Mouse (Mus musculus) limb, embryonic 15.5 days (tissue): ENCODE measurements around the gene Slc25a53. TPM values are rescaled to one million over a fixed set of nuclear protein-coding genes. Genes with fewer than 3 reads are reported as not detected.
"Not testable (repeated sequence)": the region's sequence is repeated elsewhere in the genome, so short reads cannot be mapped to it uniquely, and the experiment has no call there.

Experiments
- ATAC-seq: fragments of 200-750 bp; cut with Nextera tagmentation; 2 replicates; pipeline ENCODE4 v1.8.0; 2017; ENCODE audit warnings: low read depth, moderate TSS enrichment; ENCODE audit not compliant: insufficient number of reproducible peaks, low FRiP score, low TSS enrichment
- H3K27ac ChIP-seq: fragments of 300-500 bp; sonication (generic); 2 replicates; pipeline ENCODE4 v1.5.1; 2015; ENCODE audit warnings: moderate library complexity, mild to moderate bottlenecking, inconsistent platforms
- H3K27me3 ChIP-seq: fragments of 300-500 bp; sonication (generic); 2 replicates; pipeline ENCODE4 v1.6.1; 2015; ENCODE audit warnings: inconsistent platforms
- H3K36me3 ChIP-seq: fragments of 300-500 bp; sonication (generic); 2 replicates; pipeline ENCODE4 v1.6.1; 2015; ENCODE audit warnings: inconsistent platforms
- H3K4me1 ChIP-seq: fragments of 300-500 bp; sonication (generic); 2 replicates; pipeline ENCODE4 v1.6.1; 2015; ENCODE audit warnings: inconsistent platforms
- H3K4me2 ChIP-seq: fragments of 300-500 bp; sonication (generic); 2 replicates; pipeline ENCODE4 v1.6.1; 2015; ENCODE audit warnings: mild to moderate bottlenecking, inconsistent platforms
- H3K4me3 ChIP-seq: fragments of 300-500 bp; sonication (generic); 2 replicates; pipeline ENCODE4 v1.5.1; 2015; ENCODE audit warnings: mild to moderate bottlenecking, inconsistent platforms
- H3K9ac ChIP-seq: fragments of 300-500 bp; sonication (generic); 2 replicates; pipeline ENCODE4 v1.6.1; 2015; ENCODE audit warnings: inconsistent platforms
- H3K9me3 ChIP-seq: fragments of 300-500 bp; sonication (generic); 2 replicates; pipeline ENCODE4 v1.6.1; 2016; ENCODE audit warnings: inconsistent platforms
- WGBS: fragments of 180-500 bp; shearing (Covaris S2); methylation state at CpG from one replicate; pipeline ENCODE4 v1.1.7; 2015; 5-methylcytosine and 5-hydroxymethylcytosine counted together
- polyA plus RNA-seq: library from polyadenylated mRNA; unstranded; fragments of >200 nt; fragmentation: Nextera tagmentation; extraction: Ambion mirVana; gene quantifications from 2 replicates; pipeline ENCODE4 v1.2.1, GENCODE M21; 2015

Gene Slc25a53
- polyA plus RNA-seq, 1 experiment from 2014 or later: 9.8 TPM

DNA sequence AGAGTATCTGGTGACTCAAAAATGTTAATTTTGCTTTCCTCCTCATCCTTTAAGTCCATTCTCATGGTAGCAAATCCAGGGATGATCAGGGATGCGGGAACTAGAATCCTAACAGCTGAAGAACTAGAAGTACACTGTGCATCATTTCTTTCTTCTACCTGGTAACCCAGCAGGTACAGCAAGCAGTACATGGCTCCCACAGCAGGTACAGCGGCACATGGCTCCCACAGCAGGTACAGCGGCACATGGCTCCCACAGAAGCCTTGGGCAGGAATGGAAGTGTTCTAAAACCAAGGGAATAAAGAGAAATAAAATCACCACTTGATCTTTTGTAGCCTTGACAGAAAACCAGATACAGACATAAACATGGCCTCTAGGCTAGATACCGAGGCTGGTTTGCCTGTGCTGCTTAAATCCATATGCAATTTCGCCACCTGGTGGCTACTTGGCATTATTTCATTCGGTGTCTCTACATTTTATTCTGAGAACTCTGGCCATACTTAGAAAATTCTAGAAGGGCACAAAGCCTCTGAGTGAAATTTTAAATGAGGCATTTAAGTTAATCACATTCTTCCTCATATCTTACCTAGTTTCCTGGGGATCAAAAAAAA lies 22.9 kb downstream of the Slc25a53 start:
- Histone ChIP-seq H3K27ac (no peak overlapping the region), H3K9ac (no peak overlapping the region), H3K4me3 (no peak overlapping the region), H3K4me2 (no peak overlapping the region), H3K27me3 (no peaks in the 10 kb centered on the region), H3K4me1 (no peaks in the 10 kb centered on the region), H3K36me3 (no peaks in the 10 kb centered on the region; the same call in 1 of the 2 replicates), H3K9me3 (no peaks in the 10 kb centered on the region)
- WGBS: 57% methylated on average over 6 of the region's 6 CpGs
- no peak for ATAC-seq

DNA sequence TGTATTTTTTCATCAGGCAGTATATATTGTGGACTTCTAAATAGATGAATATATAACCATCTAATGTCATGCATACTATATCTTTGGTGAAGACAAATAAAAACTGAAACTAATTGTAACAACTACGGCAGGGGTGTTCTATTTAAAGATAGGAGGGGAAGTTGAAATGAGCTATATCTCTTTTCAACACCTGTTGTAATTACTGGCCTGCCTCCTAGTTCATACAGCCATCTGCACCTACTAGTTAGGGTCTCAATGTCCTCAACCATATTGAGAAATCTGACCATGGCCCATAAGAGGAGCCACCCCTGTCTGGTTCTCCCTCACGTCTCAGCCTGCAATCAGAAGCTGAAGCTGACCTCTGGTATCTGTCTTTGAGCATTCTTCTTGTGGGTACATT lies 41.8 kb downstream of the Slc25a53 start:
- Histone ChIP-seq H3K9me3 (no peaks in the 10 kb centered on the region), H3K27ac (no peak overlapping the region), H3K4me3 (no peak overlapping the region), H3K27me3 (peaks cover 27% of the 10 kb centered on the region; the same call in 1 of the 2 replicates), H3K4me2 (no peak overlapping the region), H3K36me3 (no peaks in the 10 kb centered on the region), H3K4me1 (no peaks in the 10 kb centered on the region), H3K9ac (no peak overlapping the region)
- WGBS: 78% methylated on average over 2 of the region's 2 CpGs
- no peak for ATAC-seq

DNA sequence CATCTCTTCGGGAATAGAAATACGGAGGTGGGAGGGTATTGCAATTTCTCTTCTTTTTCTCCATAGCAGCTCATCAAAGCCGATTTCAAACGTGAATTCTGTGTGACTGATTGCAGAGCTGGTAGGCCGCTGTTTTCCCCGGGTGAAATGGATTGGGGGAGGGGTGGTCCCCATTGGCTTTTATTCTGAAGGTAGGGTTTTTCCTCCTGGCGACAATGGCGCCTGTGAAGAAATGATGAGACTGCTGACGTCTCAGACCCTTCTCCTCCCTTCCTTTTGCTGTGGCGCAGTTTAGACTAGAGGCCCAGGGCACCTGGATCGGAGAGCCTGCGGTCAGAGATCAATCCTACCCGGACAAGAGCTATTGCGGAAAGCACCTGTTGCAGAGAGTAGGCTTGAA lies 44.5 kb downstream of the Slc25a53 start:
- WGBS: 31% methylated on average over 14 of the region's 14 CpGs
- peak overlapping the region; percentile 59 for H3K4me2 ChIP-seq
- H3K4me3 ChIP-seq: peak overlapping the region; percentile 45
- no peaks in the 10 kb centered on the region for H3K36me3 ChIP-seq
- no peaks in the 10 kb centered on the region for H3K9me3 ChIP-seq
- H3K27ac ChIP-seq: no peak overlapping the region
- peaks cover 29% of the 10 kb centered on the region; the same call in 1 of the 2 replicates for H3K27me3 ChIP-seq
- H3K4me1 ChIP-seq: no peaks in the 10 kb centered on the region
- H3K9ac ChIP-seq: no peak overlapping the region
- ATAC-seq: no peak

GRCm38 (mm10) chrX:136992978-136993547 lies 45.0 kb downstream of the Slc25a53 start, which contains the start of gene Zcchc18:
Gene Zcchc18 (plus strand): TSS chrX:136993155.
- Histone ChIP-seq H3K4me1 (no peaks in the 10 kb centered on the region), H3K4me2 (peak within 1 kb of the TSS; percentile 59), H3K4me3 (peak within 1 kb of the TSS; percentile 45), H3K9me3 (no peaks in the 10 kb centered on the region), H3K27ac (no peak within 1 kb of the TSS), H3K27me3 (peaks cover 29% of the 10 kb centered on the region; the same call in 1 of the 2 replicates), H3K36me3 (no peaks in the 10 kb centered on the region), H3K9ac (0 out of 2 replicates have a peak within 1 kb of the TSS, but pooled peaks have one; percentile 10)
- ATAC-seq: peak; percentile 86; the same call in 1 of the 2 replicates
- 17% methylated on average over 26 of the region's 26 CpGs for WGBS

- H3K4me1 ChIP-seq: no peaks in the 10 kb centered on the region
- peak overlapping the region; percentile 59 for H3K4me2 ChIP-seq
- H3K9me3 ChIP-seq: no peaks in the 10 kb centered on the region
- H3K9ac ChIP-seq: no peak overlapping the region
- peaks cover 29% of the 10 kb centered on the region; the same call in 1 of the 2 replicates for H3K27me3 ChIP-seq
- peak overlapping the region; percentile 45 for H3K4me3 ChIP-seq
- H3K27ac ChIP-seq: no peak overlapping the region
- WGBS: 19% methylated on average over 19 of the region's 19 CpGs
- no peak for ATAC-seq
- no peaks in the 10 kb centered on the region for H3K36me3 ChIP-seq
Measured at GRCm38 (mm10) chrX:136992191-136992965, 45.7 kb downstream of the Slc25a53 start.

DNA sequence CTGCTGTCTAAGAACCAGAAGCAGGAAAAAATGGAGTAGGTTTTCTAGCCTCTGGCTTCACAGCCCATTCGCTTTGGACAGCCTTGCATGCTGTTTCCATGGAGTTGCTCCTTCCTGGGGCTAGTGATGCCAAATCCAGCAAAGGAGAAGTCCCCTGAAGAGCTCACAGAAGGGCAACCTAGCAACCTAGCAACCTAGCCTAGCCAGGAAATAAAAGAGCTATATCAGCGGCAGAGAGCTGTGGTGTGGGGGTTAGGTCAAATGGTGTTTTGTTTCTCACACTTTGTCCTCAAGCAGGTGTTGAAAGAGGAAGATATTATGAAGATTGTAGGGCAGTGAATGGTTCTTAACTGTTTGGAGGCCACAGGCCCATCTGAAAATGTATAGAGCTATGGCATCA lies 46.8 kb downstream of the Slc25a53 start:
- H3K27ac ChIP-seq: no peak overlapping the region
- H3K4me2 ChIP-seq: no peak overlapping the region
- H3K9ac ChIP-seq: no peak overlapping the region
- no peaks in the 10 kb centered on the region for H3K4me1 ChIP-seq
- H3K27me3 ChIP-seq: peaks cover 29% of the 10 kb centered on the region; the same call in 1 of the 2 replicates
- no peak overlapping the region for H3K4me3 ChIP-seq
- no peaks in the 10 kb centered on the region for H3K9me3 ChIP-seq
- no peak for ATAC-seq
- WGBS: 77% methylated on average over 2 of the region's 2 CpGs
- no peaks in the 10 kb centered on the region for H3K36me3 ChIP-seq

DNA sequence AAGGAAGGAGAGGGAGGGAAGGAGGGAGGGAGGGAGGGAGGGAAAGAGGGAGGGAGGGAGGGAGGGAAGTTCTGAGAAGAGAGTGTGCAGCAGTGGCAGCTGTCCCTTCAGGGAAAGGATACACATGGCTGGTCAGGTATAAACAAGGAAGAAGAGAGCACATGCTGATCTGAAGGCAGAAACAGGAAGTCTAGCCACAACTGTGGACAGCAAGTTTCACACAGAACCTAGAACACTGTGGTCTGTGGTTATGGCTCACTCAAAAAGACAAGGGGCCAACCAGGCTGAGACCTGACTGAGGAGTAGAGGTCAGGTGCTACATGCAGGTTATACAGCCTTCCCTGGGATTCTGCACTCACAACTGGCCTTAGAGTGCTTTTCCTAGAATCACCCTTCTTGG lies 52.1 kb downstream of the Slc25a53 start:
- 0 out of 2 replicates have a peak, but pooled peaks cover 3% of the 10 kb centered on the region for H3K27me3 ChIP-seq
- no peak overlapping the region for H3K4me3 ChIP-seq
- no peak for ATAC-seq
- no peak overlapping the region for H3K4me2 ChIP-seq
- no peaks in the 10 kb centered on the region for H3K4me1 ChIP-seq
- H3K9me3 ChIP-seq: no peaks in the 10 kb centered on the region
- H3K27ac ChIP-seq: no peak overlapping the region
- no peaks in the 10 kb centered on the region for H3K36me3 ChIP-seq
- no peak overlapping the region for H3K9ac ChIP-seq

DNA sequence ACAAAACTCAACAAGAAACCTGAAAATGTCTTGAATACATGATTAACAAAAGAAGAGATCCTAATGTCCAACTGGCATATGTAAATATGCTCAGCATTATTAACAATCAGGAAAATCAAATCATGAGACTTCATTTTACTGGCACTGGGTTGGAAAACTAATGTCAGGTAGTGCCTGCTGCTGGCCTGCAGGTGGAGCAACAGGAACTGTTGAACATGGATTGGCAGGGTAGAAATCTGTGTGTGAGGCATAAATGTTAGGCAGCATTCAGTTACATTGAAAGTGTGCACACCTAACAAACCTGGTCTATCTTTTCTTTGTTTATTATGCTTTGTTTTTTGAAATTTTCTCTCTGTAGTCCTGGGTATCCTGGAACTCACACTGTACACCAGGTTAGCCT lies 59.5 kb downstream of the Slc25a53 start:
- Histone ChIP-seq H3K4me3 (no peak overlapping the region), H3K4me2 (no peak overlapping the region), H3K36me3 (no peaks in the 10 kb centered on the region), H3K4me1 (no peaks in the 10 kb centered on the region), H3K9me3 (no peaks in the 10 kb centered on the region), H3K9ac (no peak overlapping the region), H3K27me3 (0 out of 2 replicates have a peak, but pooled peaks cover 3% of the 10 kb centered on the region), H3K27ac (no peak overlapping the region)
- ATAC-seq: no peak

DNA sequence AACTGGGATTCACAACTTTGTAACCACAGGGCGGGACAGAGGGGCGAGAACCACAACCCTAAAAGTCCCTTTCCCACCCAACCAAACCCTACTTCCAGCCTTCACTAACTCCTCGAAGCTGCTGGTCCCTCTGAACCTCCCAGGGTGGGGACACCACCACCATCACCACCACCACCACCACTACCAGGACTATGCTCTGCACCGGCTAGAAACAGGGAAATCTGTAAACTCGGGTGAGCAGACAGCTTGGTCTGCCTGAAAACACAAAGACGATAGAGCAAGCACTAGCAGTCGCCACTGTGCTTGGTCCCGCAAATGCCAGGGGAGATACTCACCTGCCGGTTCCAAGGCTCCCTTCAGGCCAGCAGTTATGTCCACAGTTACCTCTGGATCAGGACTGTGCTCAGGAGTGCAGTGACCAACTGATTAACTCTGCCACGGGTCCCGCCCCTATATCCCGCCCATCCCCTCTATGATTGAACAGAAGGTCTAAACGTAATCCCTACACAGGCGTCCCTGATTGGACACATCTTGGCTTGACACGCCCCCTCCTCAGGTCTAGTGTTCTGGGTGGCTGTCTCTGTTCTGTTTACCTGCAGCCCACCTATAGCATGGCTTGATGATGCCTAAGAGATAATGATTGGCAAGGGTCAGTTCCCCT lies 61.5 kb downstream of the Slc25a53 start, which contains the start of the genes Tmsb15l and Tmsb15b1:
Tmsb15l (minus strand) TSS at position 446 of the 661 bp plus-strand sequence.
Tmsb15b1 (minus strand) TSS at position 451 of the 661 bp plus-strand sequence.
- no peaks in the 10 kb centered on the region for H3K36me3 ChIP-seq
- H3K27ac ChIP-seq: no peak within 1 kb of the TSS
- no peaks in the 10 kb centered on the region for H3K9me3 ChIP-seq
- peak within 1 kb of the TSS; percentile 37; the same call in 1 of the 2 replicates for H3K9ac ChIP-seq
- no peaks in the 10 kb centered on the region for H3K27me3 ChIP-seq
- peak within 1 kb of the TSS; percentile 45 for H3K4me2 ChIP-seq
- peak within 1 kb of the TSS; percentile 47 for H3K4me3 ChIP-seq
- no peaks in the 10 kb centered on the region for H3K4me1 ChIP-seq
- peak; percentile 98 for ATAC-seq
- 28% methylated on average over 15 of the region's 15 CpGs for whole genome bisulfite sequencing

DNA sequence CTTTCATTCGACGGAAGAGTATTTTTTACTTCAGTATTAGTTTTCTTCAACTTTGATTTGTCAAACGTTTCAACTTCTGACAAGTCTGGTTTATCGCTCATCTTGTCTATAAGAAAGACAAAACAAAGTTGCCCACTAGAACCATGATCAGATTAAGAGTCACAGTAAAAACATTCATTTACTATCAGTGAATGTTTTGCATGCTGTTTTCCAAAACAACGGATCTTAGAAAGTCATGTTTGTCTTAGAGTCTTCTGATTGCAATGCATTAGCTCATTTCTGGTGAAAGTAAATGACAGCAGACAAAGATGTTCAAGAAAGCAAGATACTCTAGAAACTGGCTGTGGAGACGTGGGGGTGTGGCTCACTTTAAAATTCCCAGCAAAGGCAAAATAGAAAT lies 62.7 kb downstream of the Slc25a53 start, which contains the start of gene Tmsb15b2:
Tmsb15b2 (minus strand) TSS at position 101 of the 400 bp plus-strand sequence.
- H3K36me3 ChIP-seq, H3K4me1 ChIP-seq, H3K27ac ChIP-seq, ATAC-seq, H3K27me3 ChIP-seq, H3K9me3 ChIP-seq: not testable (repeated sequence)
- Histone ChIP-seq H3K4me2 (peak within 1 kb of the TSS; percentile 45), H3K4me3 (peak within 1 kb of the TSS; percentile 47), H3K9ac (0 out of 2 replicates have a peak within 1 kb of the TSS, but pooled peaks have one; percentile 37)
- WGBS: 85% methylated on average over 6 of the region's 6 CpGs

DNA sequence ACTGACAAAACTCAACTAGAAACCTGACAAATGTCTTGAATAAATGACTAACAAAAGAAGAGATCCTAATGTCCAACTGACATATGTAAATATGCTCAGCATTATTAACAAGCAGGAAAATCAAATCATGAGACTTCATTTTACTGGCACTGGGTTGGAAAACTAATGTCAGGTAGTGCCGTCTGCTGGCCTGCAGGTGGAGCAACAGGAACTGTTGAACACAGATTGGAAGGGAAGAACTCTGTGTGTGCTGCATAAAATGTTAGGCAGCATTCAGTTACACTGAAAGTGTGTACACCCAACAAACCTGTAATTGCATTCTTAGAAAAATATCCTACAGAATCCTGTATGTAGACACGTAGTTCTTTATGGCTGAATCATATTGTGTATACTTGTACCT lies 78.4 kb downstream of the Slc25a53 start:
- no peak overlapping the region for H3K9ac ChIP-seq
- no peak for ATAC-seq
- H3K27me3 ChIP-seq: no peaks in the 10 kb centered on the region
- H3K4me2 ChIP-seq: no peak overlapping the region
- H3K4me1 ChIP-seq: no peaks in the 10 kb centered on the region
- H3K9me3 ChIP-seq: no peaks in the 10 kb centered on the region
- 35% methylated on average over 2 of the region's 2 CpGs for WGBS
- no peak overlapping the region for H3K27ac ChIP-seq
- H3K36me3 ChIP-seq: no peaks in the 10 kb centered on the region
- H3K4me3 ChIP-seq: no peak overlapping the region
